Mouse (Mus musculus) forebrain, embryonic 10.5 days (tissue): Measurements from ENCODE around the gene Clec2g. TPM values are rescaled to one million over a fixed set of nuclear protein-coding genes. Genes with fewer than 3 reads are reported as not detected.
"Not testable (repeated sequence)": the region's sequence is repeated elsewhere in the genome, so short reads cannot be mapped to it uniquely, and the experiment has no call there.

ENCODE experiments used
- DNase-seq: peaks from one replicate; pipeline ENCODE4 v3.0.0-alpha.2; 2017; ENCODE audit warnings: low spot score; ENCODE audit errors: extremely low spot score
- H3K27ac ChIP-seq: fragments of 300-500 bp; sonication (generic); 2 replicates; pipeline ENCODE4 v1.5.1; 2016; ENCODE audit warnings: mild to moderate bottlenecking
- H3K27me3 ChIP-seq: fragments of 300-500 bp; sonication (generic); 2 replicates; pipeline ENCODE4 v1.6.1; 2016; ENCODE audit warnings: mild to moderate bottlenecking; ENCODE audit not compliant: poor library complexity, severe bottlenecking
- H3K36me3 ChIP-seq: fragments of 300-500 bp; sonication (generic); replicated peaks from 2 replicates; pipeline ENCODE4 v1.6.1; 2016; ENCODE audit warnings: mild to moderate bottlenecking, moderate library complexity
- H3K4me1 ChIP-seq: fragments of 300-500 bp; sonication (generic); 2 replicates; pipeline ENCODE4 v1.6.1; 2016
- H3K4me3 ChIP-seq: fragments of 300-500 bp; sonication (generic); 2 replicates; pipeline ENCODE4 v1.5.1; 2016; ENCODE audit warnings: mild to moderate bottlenecking, moderate library complexity
- H3K9me3 ChIP-seq: fragments of 300-500 bp; sonication (generic); 2 replicates; pipeline ENCODE4 v1.6.1; 2016; ENCODE audit warnings: mild to moderate bottlenecking, moderate library complexity
- WGBS: fragments of 180-500 bp; shearing (Covaris S2); methylation state at CpG from one replicate; pipeline ENCODE4 v1.1.7; 2016; 5-methylcytosine and 5-hydroxymethylcytosine counted together
- polyA plus RNA-seq: library from polyadenylated mRNA; unstranded; fragments of >200 nt; fragmentation: Nextera tagmentation; extraction: Ambion mirVana; gene quantifications from 2 replicates; pipeline ENCODE4 v1.2.1, GENCODE M21; 2016

The Clec2g gene
- polyA plus RNA-seq, 1 experiment from 2014 or later: not detected

DNA sequence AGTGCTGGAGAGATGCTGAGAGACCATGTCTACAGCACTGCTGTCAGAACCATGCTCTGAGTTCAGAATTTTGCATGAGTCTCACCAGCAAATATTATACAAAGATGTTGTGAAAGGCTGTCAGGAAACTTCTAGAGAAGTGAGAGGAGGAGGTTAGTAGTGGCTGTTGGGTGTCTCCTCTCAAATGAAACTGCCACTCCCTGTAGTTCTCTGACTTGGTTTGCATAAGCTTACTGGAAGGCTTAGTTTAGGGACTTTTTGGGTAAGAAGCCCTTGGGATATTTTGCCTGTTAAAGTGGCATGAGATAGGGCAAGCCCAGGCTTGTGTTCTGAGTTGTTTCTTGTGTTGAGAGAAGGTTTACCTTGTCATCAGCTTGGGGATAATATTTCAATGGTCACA is 40.7 kb downstream of the Clec2g start:
- H3K27me3 ChIP-seq, H3K9me3 ChIP-seq, H3K4me3 ChIP-seq, H3K4me1 ChIP-seq, DNase-seq, H3K27ac ChIP-seq, H3K36me3 ChIP-seq: not testable (repeated sequence)

DNA sequence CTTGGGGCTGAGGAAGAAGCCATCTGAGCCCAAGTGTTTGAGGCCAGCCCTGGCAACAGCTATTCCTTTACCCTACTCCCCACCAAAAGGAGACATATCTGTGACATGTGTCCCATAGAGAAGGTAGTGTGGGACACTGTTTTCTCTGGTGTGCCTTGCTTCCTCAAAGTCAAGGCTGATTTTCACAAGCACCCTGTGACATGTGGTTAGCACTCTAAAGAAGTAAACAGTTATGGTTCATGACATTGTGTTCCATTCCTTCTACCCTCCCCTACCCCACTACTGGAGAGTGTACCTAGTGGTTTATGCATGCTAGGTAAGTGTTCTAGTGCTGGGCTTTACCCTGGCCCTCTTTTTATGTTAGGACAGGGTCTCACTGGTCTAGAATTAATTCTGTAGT is 42.0 kb downstream of the Clec2g start:
- Histone ChIP-seq H3K4me1 (no peaks in the 10 kb centered on the region), H3K36me3 (no peaks in the 10 kb centered on the region), H3K27ac (no peak overlapping the region), H3K27me3 (no peaks in the 10 kb centered on the region), H3K4me3 (no peak overlapping the region), H3K9me3 (no peaks in the 10 kb centered on the region)
- no peak for DNase-seq

DNA sequence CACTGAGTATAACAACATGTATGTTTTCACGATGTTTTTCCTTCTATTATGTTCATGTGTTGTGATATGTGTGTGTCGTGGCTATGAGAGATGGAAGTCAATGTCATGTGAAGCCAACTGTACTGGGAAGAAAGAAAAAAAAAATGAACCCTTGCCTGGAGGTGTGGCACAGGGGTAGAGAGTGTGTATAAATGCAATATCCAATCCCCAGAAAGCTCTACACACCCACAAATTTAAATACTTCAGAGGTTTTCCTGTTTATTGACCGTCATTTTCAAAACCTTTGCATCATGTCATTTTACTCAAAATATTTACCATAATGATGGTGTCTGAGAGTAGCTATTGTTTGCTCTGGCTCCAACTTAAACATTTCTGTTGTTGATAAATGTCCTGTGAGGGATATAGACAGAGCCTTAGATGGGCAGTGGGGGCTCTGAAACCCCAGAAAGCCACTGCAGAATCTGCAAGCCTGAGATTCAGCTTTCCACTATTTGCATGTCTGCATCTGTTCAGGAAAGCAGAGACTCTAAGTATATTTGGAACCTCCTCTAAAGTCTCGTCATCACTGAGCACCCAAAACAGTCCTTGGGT is 47.9 kb downstream of the Clec2g start:
- H3K4me1 ChIP-seq, H3K9me3 ChIP-seq, H3K36me3 ChIP-seq, H3K27ac ChIP-seq, H3K4me3 ChIP-seq, DNase-seq, H3K27me3 ChIP-seq: not testable (repeated sequence)
- 91% methylated on average over 4 of the region's 4 CpGs for WGBS

DNA sequence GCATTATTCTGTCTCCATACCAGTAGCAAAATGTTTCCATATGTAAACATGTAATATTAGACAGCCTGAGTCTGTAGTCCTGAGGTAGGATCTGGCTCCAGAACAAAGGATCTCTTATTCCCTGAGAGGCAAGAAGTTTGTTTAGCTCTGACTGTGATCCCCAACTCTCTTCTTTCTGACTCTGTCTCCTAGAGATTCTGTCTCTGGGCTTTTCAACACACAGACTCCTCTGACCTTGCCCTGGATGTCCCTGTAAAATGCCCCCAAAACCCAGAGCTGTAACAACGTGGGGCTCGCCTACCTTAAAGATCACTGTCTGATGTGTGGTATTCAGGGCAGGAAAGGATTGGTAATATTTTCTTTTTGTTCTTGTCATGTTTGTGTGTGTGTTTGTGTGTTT is 58.2 kb downstream of the Clec2g start:
- peaks cover 39% of the 10 kb centered on the region for H3K27me3 ChIP-seq
- peak overlapping the region; percentile 77 for H3K27ac ChIP-seq
- H3K4me3 ChIP-seq: 0 out of 2 replicates have a peak overlapping the region, but pooled peaks have one; percentile 14
- DNase-seq: peak; percentile 23
- H3K9me3 ChIP-seq: no peaks in the 10 kb centered on the region
- WGBS: 5% methylated on average over 2 of the region's 2 CpGs
- peaks cover 51% of the 10 kb centered on the region for H3K4me1 ChIP-seq
- H3K36me3 ChIP-seq: no peaks in the 10 kb centered on the region

DNA sequence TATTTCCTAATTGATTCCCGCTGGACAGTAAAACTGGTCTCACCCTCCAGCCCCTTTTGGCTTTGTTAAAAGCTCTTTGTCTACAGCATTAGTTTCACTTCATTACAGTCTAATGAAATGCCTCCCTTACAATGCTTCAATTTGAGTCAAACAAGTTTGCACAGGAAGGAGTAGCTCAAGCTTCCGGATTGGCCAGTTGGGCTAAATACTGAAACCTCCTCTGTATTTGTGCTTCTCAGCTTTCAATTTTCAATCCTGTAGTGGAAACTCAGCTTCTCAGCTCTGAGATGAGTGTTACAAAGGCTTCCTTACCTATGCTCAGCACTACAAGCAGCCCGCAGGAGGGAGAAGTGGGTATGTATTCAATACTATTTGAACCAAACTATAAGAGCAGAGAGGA is 58.6 kb downstream of the Clec2g start:
- H3K9me3 ChIP-seq: no peaks in the 10 kb centered on the region
- DNase-seq: peak; percentile 27
- peaks cover 39% of the 10 kb centered on the region for H3K27me3 ChIP-seq
- H3K4me1 ChIP-seq: peaks cover 53% of the 10 kb centered on the region
- WGBS: 16% methylated on average over 3 of the region's 3 CpGs
- peak overlapping the region; percentile 14 for H3K4me3 ChIP-seq
- no peaks in the 10 kb centered on the region for H3K36me3 ChIP-seq
- peak overlapping the region; percentile 77 for H3K27ac ChIP-seq

DNA sequence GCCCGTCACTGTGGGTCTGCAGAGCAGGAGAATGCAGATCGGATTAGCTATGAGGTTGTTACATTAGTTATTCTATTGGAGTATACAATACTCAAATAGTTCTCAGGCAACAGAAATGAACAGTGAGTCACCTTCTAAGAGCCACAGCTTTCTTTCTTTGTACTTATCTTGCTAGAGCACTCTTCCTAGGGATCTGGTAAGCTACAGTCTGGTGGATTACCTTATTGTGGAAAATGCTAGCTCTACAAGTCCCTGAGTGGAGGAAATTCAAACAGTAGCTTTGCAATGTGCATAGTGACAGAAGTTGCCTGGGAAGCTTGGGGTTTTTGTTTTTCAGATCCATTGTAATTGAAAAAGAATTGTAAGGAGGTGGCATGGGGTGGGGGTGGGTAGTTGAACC is 59.0 kb downstream of the Clec2g start:
- DNase-seq: no peak
- 32% methylated on average over 2 of the region's 2 CpGs for WGBS
- Histone ChIP-seq H3K36me3 (no peaks in the 10 kb centered on the region), H3K27ac (peak overlapping the region; percentile 77), H3K4me3 (no peak overlapping the region), H3K9me3 (no peaks in the 10 kb centered on the region), H3K4me1 (peaks cover 53% of the 10 kb centered on the region), H3K27me3 (peaks cover 39% of the 10 kb centered on the region)

DNA sequence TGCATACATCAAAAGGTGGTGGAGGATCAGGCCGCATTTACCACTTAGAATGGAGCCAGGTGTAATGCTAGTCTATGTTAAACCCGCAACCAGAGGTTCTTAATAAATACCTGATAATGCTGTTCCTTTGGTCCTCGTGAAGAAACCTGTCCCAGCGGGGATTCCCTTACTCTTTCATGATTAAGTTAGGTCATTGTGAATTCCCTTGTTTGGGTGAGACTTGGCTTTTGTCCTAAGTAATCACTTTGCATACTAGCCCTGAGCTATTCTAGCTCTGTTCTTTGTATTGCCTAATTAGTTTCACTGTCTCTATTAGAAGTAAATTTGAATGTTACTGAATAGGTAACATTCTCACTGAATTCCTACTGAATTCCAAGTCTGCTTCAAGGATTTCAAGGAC is 60.2 kb downstream of the Clec2g start:
- peaks cover 39% of the 10 kb centered on the region for H3K27me3 ChIP-seq
- no peaks in the 10 kb centered on the region for H3K9me3 ChIP-seq
- H3K27ac ChIP-seq: no peak overlapping the region
- H3K36me3 ChIP-seq: no peaks in the 10 kb centered on the region
- WGBS: 54% methylated on average over 4 of the region's 4 CpGs
- no peak overlapping the region for H3K4me3 ChIP-seq
- peaks cover 56% of the 10 kb centered on the region for H3K4me1 ChIP-seq
- no peak for DNase-seq

DNA sequence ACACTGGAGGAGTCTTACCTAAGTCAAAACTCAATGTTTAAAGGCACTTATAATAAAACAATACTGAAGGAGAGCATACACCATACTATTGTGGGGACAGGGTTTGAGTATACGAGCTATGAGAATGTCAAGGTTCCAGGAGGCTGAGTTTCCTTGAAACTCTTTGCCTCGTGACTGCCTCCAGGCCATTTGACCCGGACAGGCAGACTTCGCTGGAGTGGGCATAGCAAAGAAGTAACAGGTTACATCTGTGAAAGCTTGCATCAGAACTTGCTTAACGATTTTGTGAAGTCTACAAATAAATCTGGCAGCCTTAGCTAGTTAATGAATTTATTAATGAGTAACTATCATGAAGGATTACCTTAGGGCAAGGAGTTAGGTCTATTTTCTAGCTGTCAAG is 60.6 kb downstream of the Clec2g start:
- Histone ChIP-seq H3K9me3 (no peaks in the 10 kb centered on the region), H3K27ac (no peak overlapping the region), H3K27me3 (peaks cover 37% of the 10 kb centered on the region), H3K4me1 (peaks cover 56% of the 10 kb centered on the region), H3K36me3 (no peaks in the 10 kb centered on the region), H3K4me3 (no peak overlapping the region)
- no peak for DNase-seq
- WGBS: 50% methylated on average over 5 of the region's 5 CpGs

DNA sequence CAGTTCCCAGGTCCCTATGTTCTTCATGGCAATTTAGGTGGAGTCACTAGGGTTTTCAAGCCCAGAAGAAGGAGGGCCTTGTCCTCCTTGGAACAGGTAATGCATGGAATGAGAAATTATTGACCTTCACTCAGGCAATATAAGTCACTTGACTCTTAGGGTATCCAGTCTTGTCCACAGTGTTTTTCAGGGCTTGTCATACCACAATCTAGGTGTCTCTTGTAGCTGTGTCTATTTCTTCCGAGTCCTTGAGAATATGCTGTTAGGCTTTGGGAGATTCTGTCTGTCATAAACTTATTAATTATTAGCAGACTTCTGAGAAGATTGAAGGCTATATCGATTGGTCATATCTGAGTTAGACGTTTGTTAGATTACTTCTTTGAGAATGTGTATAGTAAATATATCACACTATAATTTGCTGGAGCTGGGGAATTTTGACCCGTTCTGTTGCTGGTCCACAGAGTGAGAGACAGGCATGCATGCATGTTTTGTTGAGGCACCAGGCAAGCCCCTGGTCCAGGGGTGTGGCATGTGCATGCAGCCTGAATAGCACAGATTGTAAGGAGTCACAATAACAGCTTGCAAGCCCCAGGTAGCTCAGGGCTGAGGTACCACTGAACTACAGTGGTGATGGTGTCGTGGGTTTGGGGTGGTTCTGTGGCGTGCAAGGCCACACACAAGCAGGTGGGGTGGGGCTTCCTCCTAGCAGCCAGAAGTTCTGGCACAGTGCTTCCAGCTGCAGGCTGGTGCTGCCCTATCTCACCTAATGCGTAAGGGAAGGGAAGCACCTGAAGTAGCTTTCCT is 61.3 kb downstream of the Clec2g start:
- WGBS: 89% methylated on average over 7 of the region's 7 CpGs
- Histone ChIP-seq H3K27me3 (peaks cover 30% of the 10 kb centered on the region), H3K27ac (no peak overlapping the region), H3K36me3 (no peaks in the 10 kb centered on the region), H3K9me3 (no peaks in the 10 kb centered on the region), H3K4me1 (peaks cover 56% of the 10 kb centered on the region), H3K4me3 (no peak overlapping the region)
- no peak for DNase-seq

DNA sequence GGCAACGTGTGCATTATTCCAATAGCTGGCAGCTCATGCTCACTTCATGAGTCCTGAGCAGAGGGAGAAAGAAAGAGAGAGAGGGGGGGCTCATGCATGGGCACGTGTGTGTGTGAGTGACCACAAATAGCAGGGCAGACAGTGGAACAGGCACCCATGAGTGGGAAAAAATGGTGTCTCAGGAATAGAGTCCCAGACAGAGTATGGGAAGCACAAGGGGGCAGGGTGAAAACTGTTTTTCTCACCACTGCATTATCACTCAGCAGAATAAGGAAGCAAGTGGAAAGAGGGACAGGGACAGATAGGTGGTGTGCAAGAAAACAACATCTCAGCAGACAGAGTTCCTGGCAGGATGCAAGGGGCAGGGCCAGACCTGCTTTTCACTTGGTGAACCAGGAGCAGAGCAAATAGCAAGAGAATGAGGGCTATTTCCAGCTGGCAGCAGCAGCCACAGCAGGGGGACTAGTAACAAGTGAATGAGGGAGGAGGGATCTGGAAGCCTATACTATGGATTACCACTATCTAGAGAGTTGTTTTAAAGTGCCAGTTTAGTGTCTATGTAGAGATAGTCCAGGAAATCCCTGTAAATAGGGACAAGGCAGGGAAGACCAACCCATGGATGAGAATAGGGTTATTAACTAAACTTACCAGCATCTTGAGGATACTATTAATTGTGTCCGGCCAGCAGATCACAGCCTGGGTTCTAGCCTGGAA is 62.0 kb downstream of the Clec2g start:
- WGBS: 77% methylated on average over 3 of the region's 3 CpGs

DNA sequence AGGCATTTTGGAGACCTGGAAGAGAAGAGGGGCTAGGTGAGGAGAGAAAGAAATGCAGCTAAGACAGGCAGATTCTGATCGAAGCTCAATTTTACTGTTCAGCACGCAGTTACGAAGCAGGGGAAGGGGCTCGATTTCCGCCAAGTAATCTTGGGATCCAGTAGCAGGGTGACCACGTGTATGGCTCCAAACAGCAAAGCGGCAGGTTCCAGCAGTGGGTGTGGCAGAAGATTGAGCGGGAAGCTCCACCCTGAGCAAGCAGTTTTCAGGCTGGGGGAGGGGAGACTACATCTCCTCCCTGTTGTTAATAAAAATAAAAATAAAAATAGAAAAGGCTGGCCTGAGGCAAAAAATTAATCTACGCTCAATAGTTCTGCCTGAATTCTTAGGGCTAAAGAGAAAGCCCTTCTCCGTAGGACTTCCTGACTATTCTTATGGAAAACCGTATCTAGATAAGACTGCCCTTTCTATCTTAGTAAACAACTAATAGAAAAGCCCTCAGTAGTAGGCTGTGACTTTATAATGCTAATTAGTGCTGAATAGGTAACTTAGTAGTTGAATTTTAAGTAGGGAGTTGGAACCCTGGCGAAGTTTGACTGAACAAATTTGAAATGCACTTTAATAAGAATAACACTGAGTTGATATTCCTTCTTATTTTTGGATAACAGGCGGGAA is 62.7 kb downstream of the Clec2g start:
- Histone ChIP-seq H3K4me3 (no peak overlapping the region), H3K27me3 (peaks cover 22% of the 10 kb centered on the region), H3K36me3 (no peaks in the 10 kb centered on the region), H3K9me3 (no peaks in the 10 kb centered on the region), H3K27ac (no peak overlapping the region), H3K4me1 (peaks cover 54% of the 10 kb centered on the region)
- DNase-seq: no peak
- 73% methylated on average over 13 of the region's 13 CpGs for WGBS

More for the DNA sequence above, 62.0 kb downstream of the Clec2g start:
- H3K4me1 ChIP-seq: peaks cover 56% of the 10 kb centered on the region
- H3K27ac ChIP-seq: no peak overlapping the region
- no peak for DNase-seq
- H3K9me3 ChIP-seq: no peaks in the 10 kb centered on the region
- no peaks in the 10 kb centered on the region for H3K36me3 ChIP-seq
- peaks cover 23% of the 10 kb centered on the region for H3K27me3 ChIP-seq
- no peak overlapping the region for H3K4me3 ChIP-seq

DNA sequence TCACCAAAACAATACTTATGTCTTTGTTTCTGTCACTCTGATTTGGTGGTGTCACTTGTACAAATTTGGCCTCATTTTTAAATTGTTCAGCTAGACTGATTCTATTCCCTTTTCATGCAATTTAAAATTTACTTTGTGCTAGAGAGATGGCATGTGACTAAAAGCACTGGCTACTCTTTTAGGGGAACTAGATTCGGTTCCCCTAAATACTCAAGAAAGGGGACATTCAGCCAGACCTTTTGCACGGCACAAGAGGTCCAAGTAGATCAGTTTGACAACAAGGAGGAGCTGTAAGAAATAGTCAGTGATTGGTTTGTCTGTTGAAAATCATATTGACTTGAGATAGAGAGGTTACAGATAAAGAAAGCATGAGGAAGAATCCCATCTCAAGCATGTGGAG is 67.2 kb downstream of the Clec2g start:
- H3K27me3 ChIP-seq: peaks cover 3% of the 10 kb centered on the region; the same call in 1 of the 2 replicates
- H3K4me1 ChIP-seq: peaks cover 14% of the 10 kb centered on the region
- DNase-seq: no peak
- WGBS: 87% methylated on average over 2 of the region's 2 CpGs
- no peak overlapping the region for H3K27ac ChIP-seq
- H3K36me3 ChIP-seq: no peaks in the 10 kb centered on the region
- no peaks in the 10 kb centered on the region for H3K9me3 ChIP-seq
- no peak overlapping the region for H3K4me3 ChIP-seq
